Mouse (Mus musculus) embryonic facial prominence, embryonic 14.5 days (tissue): ENCODE data around the gene Hoxa13. TPM values are rescaled to one million over a fixed set of nuclear protein-coding genes. Genes with fewer than 3 reads are reported as not detected.

Experiments used
- ATAC-seq: fragments of 200-750 bp; cut with Nextera tagmentation; 2 replicates; pipeline ENCODE4 v1.8.0; 2017; ENCODE audit warnings: low read depth, moderate number of reproducible peaks, moderate TSS enrichment
- DNase-seq: peaks from one replicate; pipeline ENCODE4 v3.0.0-alpha.2; 2015; ENCODE audit warnings: low spot score
- H3K27ac ChIP-seq: fragments of 300-500 bp; sonication (generic); replicated peaks from 2 replicates; pipeline ENCODE4 v1.5.1; 2014; ENCODE audit warnings: low read depth, mild to moderate bottlenecking, low read length, moderate library complexity
- H3K27me3 ChIP-seq: fragments of 300-500 bp; sonication (generic); replicated peaks from 2 replicates; pipeline ENCODE4 v1.6.1; 2014; ENCODE audit warnings: low read length; ENCODE audit not compliant: control insufficient read depth, insufficient read depth
- H3K36me3 ChIP-seq: fragments of 300-500 bp; sonication (generic); 2 replicates; pipeline ENCODE4 v1.6.1; 2014; ENCODE audit warnings: low read length, mixed read lengths; ENCODE audit not compliant: control insufficient read depth, insufficient read depth
- H3K4me1 ChIP-seq: fragments of 300-500 bp; sonication (generic); 2 replicates; pipeline ENCODE4 v1.6.1; 2014; ENCODE audit warnings: antibody characterized with exemption, low read length; ENCODE audit not compliant: control insufficient read depth, insufficient read depth
- H3K4me2 ChIP-seq: fragments of 300-500 bp; sonication (generic); 2 replicates; pipeline ENCODE4 v1.6.1; 2014; ENCODE audit warnings: low read depth, mild to moderate bottlenecking, low read length, moderate library complexity, mixed read lengths
- H3K4me3 ChIP-seq: fragments of 300-500 bp; sonication (generic); 2 replicates; pipeline ENCODE4 v1.5.1; 2014; ENCODE audit warnings: low read depth, mild to moderate bottlenecking, low read length
- H3K9ac ChIP-seq: fragments of 300-500 bp; sonication (generic); 2 replicates; pipeline ENCODE4 v1.6.1; 2014; ENCODE audit warnings: low read depth, mild to moderate bottlenecking, low read length, moderate library complexity, mixed read lengths
- H3K9me3 ChIP-seq: fragments of 300-500 bp; sonication (generic); 2 replicates; pipeline ENCODE4 v1.6.1; 2016; ENCODE audit warnings: low read length; ENCODE audit not compliant: control insufficient read depth
- WGBS: fragments of 180-500 bp; shearing (Covaris S2); extraction: QIAGEN DNeasy Blood & Tissue Kit; methylation state at CpG from one replicate; pipeline ENCODE4 v1.1.7; 2014; 5-methylcytosine and 5-hydroxymethylcytosine counted together
- polyA plus RNA-seq: library from polyadenylated mRNA; unstranded; fragments of >200 nt; fragmentation: Nextera tagmentation; extraction: Ambion mirVana; gene quantifications from 2 replicates; pipeline ENCODE4 v1.2.1, GENCODE M21; 2014

Gene Hoxa13
- polyA plus RNA-seq, 1 experiment from 2014 or later: not detected

DNA sequence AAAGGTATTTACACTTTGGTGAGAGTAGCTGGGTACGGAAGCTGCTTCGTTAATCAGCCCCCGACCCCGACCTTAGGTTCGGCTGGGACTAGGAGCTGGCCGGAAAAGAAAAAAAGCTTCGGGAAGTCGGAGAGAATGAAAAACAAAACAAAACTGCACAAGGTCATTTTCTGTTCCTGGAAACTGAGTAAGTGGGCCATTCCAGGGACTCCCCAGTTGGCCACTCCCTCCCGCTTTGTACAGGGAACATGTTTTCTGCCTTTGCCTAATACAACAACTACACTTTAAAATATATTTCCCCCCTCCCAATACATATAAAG, 5.9 kb upstream of the Hoxa13 start:
- 1% methylated on average over 9 of the region's 9 CpGs for WGBS
- Histone ChIP-seq H3K4me3 (no peak overlapping the region), H3K27me3 (peaks cover 99% of the 10 kb centered on the region), H3K9me3 (no peaks in the 10 kb centered on the region), H3K9ac (no peak overlapping the region), H3K4me1 (no peaks in the 10 kb centered on the region), H3K27ac (no peak overlapping the region), H3K36me3 (no peaks in the 10 kb centered on the region), H3K4me2 (no peak overlapping the region)
- no peak for DNase-seq
- no peak for ATAC-seq

DNA sequence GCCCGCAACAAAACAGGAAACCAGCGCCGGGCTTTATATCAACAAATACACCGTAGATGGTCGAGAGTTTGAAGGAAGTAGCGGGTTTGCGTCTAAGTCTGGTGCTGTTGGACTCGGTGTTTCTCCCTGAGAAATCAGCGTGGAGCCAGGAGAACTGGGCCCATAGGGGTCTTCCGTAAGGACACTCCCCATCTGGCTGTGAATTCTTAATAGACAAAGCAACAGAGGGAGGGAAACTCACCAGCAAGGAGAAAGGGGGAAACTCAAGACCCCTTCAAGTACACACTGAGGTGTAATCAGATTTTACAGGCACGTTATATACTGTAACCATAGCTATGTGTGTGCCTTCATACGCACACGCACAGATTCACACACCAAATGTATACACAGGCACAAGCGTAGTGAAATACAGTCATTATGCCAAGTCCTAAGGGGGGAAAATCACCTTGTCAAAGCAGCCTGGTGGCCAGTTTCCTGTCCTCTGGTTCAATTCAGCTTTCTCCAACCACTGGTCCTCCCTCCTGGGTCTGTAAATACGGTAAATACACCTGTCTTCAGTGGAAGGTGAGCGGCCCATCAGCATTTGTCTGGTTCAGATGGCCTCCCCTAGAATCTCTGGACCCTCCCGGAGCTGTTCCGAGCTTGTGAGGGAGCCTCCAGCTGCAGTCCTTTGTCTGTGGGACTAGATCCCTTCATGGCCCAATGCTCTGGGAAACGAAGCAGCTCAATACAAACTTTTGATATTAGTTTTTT, 5.4 kb upstream of the Hoxa13 start:
- no peak for ATAC-seq
- no peaks in the 10 kb centered on the region for H3K9me3 ChIP-seq
- H3K9ac ChIP-seq: no peak overlapping the region
- no peak for DNase-seq
- H3K27me3 ChIP-seq: peaks cover 99% of the 10 kb centered on the region
- no peaks in the 10 kb centered on the region for H3K36me3 ChIP-seq
- under 1% methylated on average over 19 of the region's 19 CpGs for WGBS
- H3K4me1 ChIP-seq: no peaks in the 10 kb centered on the region
- H3K27ac ChIP-seq: no peak overlapping the region
- H3K4me2 ChIP-seq: no peak overlapping the region
- H3K4me3 ChIP-seq: no peak overlapping the region

GRCm38 (mm10) chr6:52265306-52265912, 4.7 kb upstream of the Hoxa13 start:
- WGBS: 2% methylated on average over 18 of the region's 18 CpGs
- no peak overlapping the region for H3K9ac ChIP-seq
- no peak overlapping the region for H3K4me2 ChIP-seq
- no peaks in the 10 kb centered on the region for H3K4me1 ChIP-seq
- DNase-seq (no peak), ATAC-seq (no peak)
- H3K27ac ChIP-seq: no peak overlapping the region
- H3K4me3 ChIP-seq: no peak overlapping the region
- no peaks in the 10 kb centered on the region for H3K36me3 ChIP-seq
- peaks cover 98% of the 10 kb centered on the region for H3K27me3 ChIP-seq
- no peaks in the 10 kb centered on the region for H3K9me3 ChIP-seq

DNA sequence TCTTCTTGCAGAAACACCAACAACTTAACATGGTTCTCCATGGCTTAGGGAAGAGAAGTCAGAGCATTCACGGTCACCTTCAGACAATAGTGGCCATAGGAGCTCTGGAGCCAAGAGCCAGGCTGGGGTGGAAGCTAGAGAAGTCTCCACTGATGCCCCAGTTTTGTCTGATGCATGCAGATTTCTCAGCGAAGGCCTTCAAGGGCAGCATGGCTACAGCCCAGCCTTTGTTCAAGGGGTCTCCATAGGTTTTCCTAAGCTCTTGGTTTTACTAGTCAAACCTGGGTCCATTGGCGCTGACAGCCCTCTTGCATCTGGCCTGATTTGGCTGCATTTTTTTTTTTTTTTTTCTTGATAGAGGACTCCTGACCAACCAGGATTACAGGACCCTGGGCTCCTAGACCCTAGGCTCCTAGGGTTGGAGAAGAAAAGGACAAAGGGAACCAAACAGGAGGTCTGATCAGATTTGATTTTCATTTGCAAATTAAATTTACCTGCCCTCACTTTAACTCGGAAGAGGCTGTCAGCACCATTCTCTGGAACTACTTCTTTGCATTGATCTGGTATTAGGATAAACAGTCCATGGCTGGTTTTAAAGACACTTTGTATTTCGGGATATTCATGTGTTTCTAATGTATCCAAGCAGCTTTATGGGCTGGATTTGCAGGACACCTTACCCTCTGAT, 3.6 kb upstream of the Hoxa13 start:
- no peak overlapping the region for H3K4me2 ChIP-seq
- no peak overlapping the region for H3K9ac ChIP-seq
- no peaks in the 10 kb centered on the region for H3K36me3 ChIP-seq
- DNase-seq (no peak), ATAC-seq (no peak)
- no peak overlapping the region for H3K27ac ChIP-seq
- no peak overlapping the region for H3K4me3 ChIP-seq
- H3K9me3 ChIP-seq: no peaks in the 10 kb centered on the region
- WGBS: 4% methylated on average over 5 of the region's 5 CpGs
- peaks cover 95% of the 10 kb centered on the region for H3K27me3 ChIP-seq
- H3K4me1 ChIP-seq: no peaks in the 10 kb centered on the region

GRCm38 (mm10) chr6:52263321-52263585, 2.6 kb upstream of the Hoxa13 start:
- peaks cover 95% of the 10 kb centered on the region for H3K27me3 ChIP-seq
- H3K4me3 ChIP-seq: no peak overlapping the region
- 4% methylated on average over 6 of the region's 6 CpGs for WGBS
- no peaks in the 10 kb centered on the region for H3K4me1 ChIP-seq
- H3K9me3 ChIP-seq: no peaks in the 10 kb centered on the region
- no peak overlapping the region for H3K27ac ChIP-seq
- no peak overlapping the region for H3K4me2 ChIP-seq
- DNase-seq (no peak), ATAC-seq (no peak)
- no peak overlapping the region for H3K9ac ChIP-seq
- H3K36me3 ChIP-seq: no peaks in the 10 kb centered on the region

DNA sequence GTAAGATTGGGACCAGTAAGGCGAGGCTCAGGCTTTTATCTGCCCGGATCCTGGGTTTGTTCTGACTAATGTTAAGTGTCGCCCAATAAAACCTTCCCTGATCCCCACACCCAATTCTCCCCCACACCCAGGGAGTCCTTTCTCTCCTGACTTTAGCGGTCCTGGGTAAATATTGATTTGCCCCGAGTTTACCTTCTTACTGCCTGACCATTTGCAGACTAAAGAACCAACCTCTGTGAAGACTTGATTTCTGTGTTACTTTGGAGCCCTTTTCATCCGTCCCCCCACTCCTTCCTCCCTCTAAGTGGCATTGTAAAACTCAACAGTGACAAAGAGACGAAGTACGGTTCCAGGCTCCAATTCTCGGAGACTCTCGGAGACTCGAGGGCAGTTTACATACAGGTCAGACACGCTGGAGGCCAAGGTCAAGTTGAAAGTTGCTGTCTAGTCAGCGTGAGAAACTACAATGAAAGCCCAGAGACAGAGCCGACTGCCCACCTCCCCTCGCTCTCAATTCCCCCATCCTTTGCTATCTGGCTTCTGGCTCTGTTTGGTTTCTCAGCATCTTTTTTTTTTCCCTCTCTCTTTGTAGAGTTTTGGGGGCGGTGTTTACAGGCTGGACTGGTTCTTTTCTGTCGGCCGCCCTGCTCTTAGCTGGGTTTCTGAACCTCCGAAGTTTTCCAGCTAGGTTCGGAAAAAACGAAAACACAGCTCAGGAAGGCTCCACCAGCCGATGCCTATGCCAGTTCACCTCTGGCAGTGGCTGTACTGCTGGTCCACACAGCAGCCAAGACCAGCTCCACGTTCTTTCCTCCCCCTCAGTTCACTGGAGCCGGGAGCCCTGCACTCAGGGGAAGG, 2.0 kb upstream of the Hoxa13 start:
- no peak for DNase-seq
- Histone ChIP-seq H3K4me3 (no peak overlapping the region), H3K27ac (no peak overlapping the region), H3K36me3 (no peaks in the 10 kb centered on the region), H3K9ac (no peak overlapping the region), H3K27me3 (peaks cover 95% of the 10 kb centered on the region), H3K4me2 (no peak overlapping the region), H3K9me3 (no peaks in the 10 kb centered on the region), H3K4me1 (no peaks in the 10 kb centered on the region)
- WGBS: 2% methylated on average over 24 of the region's 24 CpGs
- ATAC-seq: no peak

DNA sequence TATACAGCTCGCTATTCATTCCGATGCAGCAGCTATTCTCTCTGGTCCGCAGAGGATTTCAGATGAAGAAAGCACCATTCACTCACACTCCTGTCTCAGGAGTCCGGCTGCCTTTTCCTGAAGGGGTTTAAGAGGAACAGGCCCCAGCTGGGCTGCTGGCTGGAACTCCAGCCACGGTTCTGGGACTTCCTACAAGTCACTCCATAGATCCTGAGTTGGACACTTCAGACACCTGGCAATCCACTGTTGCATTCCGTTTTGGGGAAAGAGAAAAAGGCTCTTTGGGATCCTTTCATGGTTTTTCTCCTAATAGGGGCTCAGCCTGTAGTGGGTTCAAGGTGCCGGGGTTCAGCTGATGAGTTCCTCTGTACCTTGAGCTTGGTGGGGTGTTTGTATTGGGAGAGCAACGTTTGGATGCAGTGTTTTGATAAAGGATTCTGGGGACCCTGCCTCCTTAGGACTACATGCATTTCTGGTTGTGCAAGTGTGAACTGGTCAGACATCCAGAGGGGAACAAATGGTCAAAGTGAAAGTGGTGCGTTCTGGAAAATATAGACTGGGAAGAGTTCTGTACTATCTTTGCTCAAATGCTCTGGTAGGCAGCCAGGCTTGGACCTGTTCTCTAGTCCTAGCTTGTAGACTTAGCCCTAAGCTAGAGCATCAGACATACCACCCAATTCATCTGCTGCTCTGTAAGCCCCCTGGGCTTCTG, 1.2 kb upstream of the Hoxa13 start:
- Histone ChIP-seq H3K27me3 (peaks cover 95% of the 10 kb centered on the region), H3K9me3 (no peaks in the 10 kb centered on the region), H3K4me1 (no peaks in the 10 kb centered on the region), H3K4me2 (no peak overlapping the region), H3K4me3 (no peak overlapping the region), H3K27ac (no peak overlapping the region), H3K36me3 (no peaks in the 10 kb centered on the region), H3K9ac (no peak overlapping the region)
- DNase-seq (no peak), ATAC-seq (no peak)
- 1% methylated on average over 9 of the region's 9 CpGs for WGBS

DNA sequence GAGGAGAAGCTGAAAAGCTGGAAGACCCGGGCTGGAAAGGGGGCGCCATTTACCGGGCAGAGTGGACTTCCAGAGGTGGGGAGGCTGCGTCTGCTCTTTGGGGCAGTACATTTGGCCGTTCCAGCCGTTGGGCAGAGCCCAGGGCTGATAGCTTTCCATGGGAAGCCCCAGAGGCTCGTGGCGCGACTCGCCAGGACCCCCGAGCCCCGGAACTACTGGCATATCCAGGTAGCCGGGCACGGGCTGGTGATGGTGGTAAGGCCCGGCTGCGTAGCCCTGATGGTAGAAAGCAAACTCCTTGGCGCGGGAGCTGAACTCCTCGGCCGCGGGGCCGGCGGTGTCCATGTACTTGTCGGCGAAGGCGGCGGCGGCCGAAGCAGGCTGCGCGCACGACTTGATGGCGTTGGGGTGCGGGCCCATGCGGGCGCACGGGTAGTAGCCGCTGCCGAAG, 844 bp downstream of the Hoxa13 start:
- DNase-seq: no peak
- Histone ChIP-seq H3K4me3 (peak overlapping the region; percentile 27), H3K27me3 (peaks cover 94% of the 10 kb centered on the region), H3K4me2 (peak overlapping the region; percentile 58), H3K9ac (no peak overlapping the region), H3K9me3 (no peaks in the 10 kb centered on the region), H3K27ac (no peak overlapping the region), H3K36me3 (no peaks in the 10 kb centered on the region), H3K4me1 (no peaks in the 10 kb centered on the region)
- no peak for ATAC-seq
- WGBS: 1% methylated on average over 19 of the region's 39 CpGs
